Mouse (Mus musculus) ovary, adult 18-20 months (tissue): ENCODE results near the gene Liph.
A peak's percentile ranks its signal among the peaks of the same experiment; 100 is the strongest.
"Not testable (repeated sequence)": the region's sequence is repeated elsewhere in the genome, so short reads cannot be mapped to it uniquely, and the experiment has no call there.

Experiments used
- DNase-seq: peaks from one replicate; pipeline ENCODE4 v3.0.0; 2022; ENCODE audit warnings: low spot score, mixed read lengths

Liph gene

GRCm38 (mm10) chr16:21995304-21995703 is at the start of gene Liph:
TSS of gene Liph (minus strand) at chr16:21995663.
- no peak for DNase-seq

GRCm38 (mm10) chr16:22043830-22044229 is 48.4 kb upstream of the Liph start:
- DNase-seq = no peak

- DNase-seq = no peak
Measured at GRCm38 (mm10) chr16:22039978-22040377, 44.5 kb upstream of the Liph start.

- no peak for DNase-seq
Measured at GRCm38 (mm10) chr16:22038554-22038953, 43.1 kb upstream of the Liph start.

GRCm38 (mm10) chr16:22027474-22027873 is 32.0 kb upstream of the Liph start:
- no peak for DNase-seq

GRCm38 (mm10) chr16:22022122-22022521 is 26.7 kb upstream of the Liph start:
- no peak for DNase-seq

- DNase-seq = no peak
Measured at GRCm38 (mm10) chr16:22015569-22015968, 20.1 kb upstream of the Liph start.

GRCm38 (mm10) chr16:22009596-22009995 is 14.1 kb upstream of the Liph start:
- no peak for DNase-seq

- peak; percentile 100 for DNase-seq
Measured at GRCm38 (mm10) chr16:22009099-22009584, 13.7 kb upstream of the Liph start, which contains the start of gene Senp2. TSS of gene Senp2 (plus strand) at chr16:22009484.

GRCm38 (mm10) chr16:22001606-22002005 is 6.1 kb upstream of the Liph start:
- DNase-seq = no peak

GRCm38 (mm10) chr16:22001172-22001571 is 5.7 kb upstream of the Liph start:
- no peak for DNase-seq

GRCm38 (mm10) chr16:21999941-22000690 is 4.7 kb upstream of the Liph start:
- DNase-seq = no peak

GRCm38 (mm10) chr16:21998061-21998460 is 2.6 kb upstream of the Liph start:
- no peak for DNase-seq

GRCm38 (mm10) chr16:21996881-21997641 is 1.6 kb upstream of the Liph start:
- no peak for DNase-seq

- DNase-seq = no peak
Measured at GRCm38 (mm10) chr16:21996402-21996801, 939 bp upstream of the Liph start.

- DNase-seq = no peak
Measured at GRCm38 (mm10) chr16:21991774-21992173, 3.7 kb downstream of the Liph start.

- not testable (repeated sequence) for DNase-seq
Measured at GRCm38 (mm10) chr16:21990893-21991292, 4.6 kb downstream of the Liph start.

GRCm38 (mm10) chr16:21987956-21988355 is 7.5 kb downstream of the Liph start:
- no peak for DNase-seq

GRCm38 (mm10) chr16:21986191-21986590 is 9.3 kb downstream of the Liph start:
- no peak for DNase-seq

- DNase-seq = no peak
Measured at GRCm38 (mm10) chr16:21984091-21984490, 11.4 kb downstream of the Liph start.

- DNase-seq = no peak
Measured at GRCm38 (mm10) chr16:21983581-21983980, 11.9 kb downstream of the Liph start.

- DNase-seq = no peak
Measured at GRCm38 (mm10) chr16:21983146-21983545, 12.3 kb downstream of the Liph start.

- no peak for DNase-seq
Measured at GRCm38 (mm10) chr16:21977347-21977746, 18.1 kb downstream of the Liph start.
